Mouse (Mus musculus) cerebellum, adult 11-12 months (tissue): ENCODE results near the gene Cox4i2.
A peak's percentile ranks its signal among the peaks of the same experiment; 100 is the strongest.

Experiments used
- DNase-seq: peaks from one replicate; pipeline ENCODE4 v3.0.0; 2022

The Cox4i2 gene

DNA sequence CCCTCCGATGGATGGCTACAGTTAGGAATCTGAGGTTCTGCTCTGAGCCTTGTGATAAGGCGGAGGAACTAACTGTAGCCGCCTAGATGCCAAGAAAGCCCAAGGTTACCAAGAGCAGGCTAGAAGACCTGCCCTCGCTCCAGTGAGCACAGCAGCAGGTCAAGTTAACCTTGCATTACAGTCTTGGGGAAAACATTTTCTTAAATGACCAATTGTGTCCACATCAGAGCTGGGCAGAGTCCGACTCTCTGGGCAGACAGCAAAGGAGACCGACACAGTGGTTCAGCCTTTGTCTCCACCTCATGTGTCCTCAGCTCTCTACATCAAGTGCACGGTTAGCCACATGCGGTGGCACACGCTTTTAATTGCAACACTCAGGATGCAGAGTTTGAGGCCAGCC lies 17.6 kb downstream of the Cox4i2 start:
- DNase-seq = no peak

DNA sequence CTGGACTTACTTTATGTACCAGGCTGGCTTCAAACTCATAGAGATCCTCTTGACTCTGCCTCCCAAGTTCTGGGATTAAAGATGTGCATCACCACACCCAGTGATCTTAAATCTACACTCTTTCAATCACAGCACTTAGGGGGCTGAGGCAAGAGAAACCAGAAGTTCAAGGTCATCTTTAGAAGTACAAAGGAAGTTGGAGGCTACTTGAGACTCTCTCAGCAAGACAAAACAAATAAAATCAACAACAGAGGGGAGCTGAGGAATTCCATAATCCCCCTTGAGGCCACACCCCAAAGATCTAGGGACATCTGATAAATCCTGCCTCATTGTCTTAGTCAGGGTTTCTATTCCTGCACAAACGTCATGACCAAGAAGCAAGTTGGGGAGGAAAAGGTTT lies 18.3 kb downstream of the Cox4i2 start:
- DNase-seq = no peak

DNA sequence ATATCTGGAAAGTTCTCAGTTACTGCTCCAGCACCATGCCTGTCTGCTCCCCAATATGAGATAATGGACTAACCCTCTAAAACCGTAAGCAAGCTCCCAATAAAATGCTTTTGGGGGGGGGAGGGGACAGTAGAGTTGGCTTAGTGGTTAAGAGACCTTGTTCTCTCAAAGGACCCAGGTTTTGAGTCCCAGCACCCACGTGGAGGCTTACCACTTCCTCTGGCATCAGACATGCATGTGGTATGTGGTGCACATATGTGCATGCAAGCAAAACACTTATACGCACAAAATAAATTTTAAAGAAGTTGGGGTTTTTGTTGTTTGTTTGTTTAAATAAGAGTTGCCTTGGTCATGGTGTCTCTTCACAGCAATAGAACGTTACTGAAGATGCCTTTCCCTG lies 21.4 kb downstream of the Cox4i2 start:
- DNase-seq = no peak

DNA sequence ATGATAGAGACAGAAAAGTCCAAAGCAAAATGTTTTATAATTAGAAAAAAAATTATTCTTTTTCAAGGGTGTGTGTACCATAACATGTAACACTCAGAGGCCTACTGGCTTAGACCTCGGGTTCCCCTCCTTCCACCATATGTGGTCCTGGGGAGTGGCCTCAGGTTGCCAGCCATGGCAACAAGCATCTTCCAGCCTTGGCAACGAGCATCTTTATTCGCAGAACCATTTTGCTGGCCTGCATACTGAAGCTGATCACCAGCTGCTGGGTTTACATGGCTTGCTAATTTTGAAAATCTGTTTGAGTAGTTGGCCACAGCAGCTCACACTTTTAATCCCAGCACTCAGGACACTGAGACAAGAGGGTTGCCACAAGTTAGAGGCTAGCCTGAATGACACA lies 22.0 kb downstream of the Cox4i2 start:
- no peak for DNase-seq

DNA sequence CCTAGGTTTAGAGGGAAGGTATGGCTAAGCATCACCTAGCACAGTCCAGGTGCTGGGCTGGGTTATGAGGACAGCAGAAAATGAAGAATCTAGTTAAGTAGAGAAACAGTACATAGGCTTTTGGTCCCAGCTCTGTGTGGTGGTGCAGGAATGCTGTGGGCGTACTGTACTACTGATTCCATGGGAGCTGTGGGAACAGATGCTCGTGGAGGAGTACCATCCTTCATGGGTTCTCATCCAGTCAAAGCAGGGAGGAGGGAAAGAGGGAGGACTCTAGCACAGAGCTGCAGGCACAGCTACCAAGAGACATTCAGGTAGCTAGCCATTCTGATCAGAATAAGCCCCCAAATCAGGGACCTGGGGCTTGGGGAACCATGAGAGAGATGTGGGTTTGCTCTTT lies 22.5 kb downstream of the Cox4i2 start:
- no peak for DNase-seq

DNA sequence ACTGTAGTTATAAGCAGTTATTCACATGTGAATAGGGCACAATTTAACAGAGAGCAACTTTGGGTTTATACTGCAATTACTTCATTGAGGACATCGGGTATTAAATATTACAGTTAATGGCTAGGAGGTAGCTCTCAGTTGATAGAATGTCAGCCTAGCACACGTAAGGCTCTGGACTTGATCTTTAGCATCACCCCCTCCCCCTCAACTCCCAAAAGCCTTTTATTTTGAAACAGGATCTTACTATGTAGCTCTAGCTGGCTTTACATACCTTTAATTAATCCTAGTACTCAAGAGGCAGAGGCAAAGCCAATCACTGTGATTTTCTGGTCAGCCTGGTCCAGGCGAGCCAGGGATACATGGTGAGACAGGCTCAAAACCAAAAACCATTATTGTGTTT lies 23.1 kb downstream of the Cox4i2 start:
- no peak for DNase-seq

DNA sequence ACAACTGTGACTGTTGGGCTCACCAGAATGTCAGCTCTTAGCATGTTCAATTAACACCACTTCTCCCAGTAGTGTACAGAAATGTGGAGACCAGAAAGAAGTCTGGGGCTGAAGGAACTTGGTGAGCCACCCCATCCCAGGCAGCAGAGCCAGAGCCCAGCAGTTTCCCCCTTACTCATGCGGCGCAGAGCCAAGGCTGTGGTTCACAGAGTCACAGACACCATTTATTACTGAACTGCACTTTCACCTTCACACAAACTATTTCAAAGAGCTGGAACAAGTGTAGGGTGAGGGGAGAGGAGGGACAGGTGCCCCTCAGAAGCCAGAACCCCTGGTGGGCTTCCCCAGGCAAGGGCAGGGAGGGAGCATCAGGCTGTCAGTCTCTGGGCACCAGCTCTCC lies 26.5 kb downstream of the Cox4i2 start:
- DNase-seq = peak; percentile 32

DNA sequence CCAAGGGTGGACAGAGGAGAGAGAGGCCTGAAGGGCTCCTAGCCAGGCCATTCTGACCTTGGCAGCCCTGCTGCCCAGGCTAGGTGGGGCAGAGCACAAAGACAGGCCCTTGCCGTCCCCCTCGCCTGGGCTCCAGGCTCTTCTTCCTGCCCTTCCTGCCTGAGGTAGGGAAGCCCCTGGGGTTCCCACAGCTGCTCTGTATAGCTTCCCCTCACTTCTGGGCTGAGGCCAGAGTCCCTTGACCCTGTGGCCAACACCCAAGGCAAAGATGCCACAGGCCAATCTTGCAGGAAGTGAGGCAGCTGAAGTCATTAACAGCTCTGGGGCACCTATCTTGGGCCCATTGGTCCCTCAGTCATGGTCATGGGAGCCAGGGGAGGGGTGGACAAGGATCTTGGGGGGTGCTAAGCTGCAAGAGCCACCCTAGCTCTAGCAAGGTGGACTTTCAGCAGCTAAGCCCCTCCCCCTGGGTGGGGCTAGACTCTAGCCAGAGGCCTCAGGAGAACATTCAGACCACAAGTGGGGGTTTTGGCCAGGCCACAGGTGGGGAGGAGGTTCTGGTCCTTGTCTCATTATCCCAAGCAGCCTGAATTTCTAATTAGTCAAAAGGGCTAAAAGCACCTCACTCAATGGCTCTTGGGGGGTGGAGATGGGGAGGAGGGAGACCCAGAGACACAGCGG lies 27.2 kb downstream of the Cox4i2 start:
- DNase-seq = peak; percentile 49

DNA sequence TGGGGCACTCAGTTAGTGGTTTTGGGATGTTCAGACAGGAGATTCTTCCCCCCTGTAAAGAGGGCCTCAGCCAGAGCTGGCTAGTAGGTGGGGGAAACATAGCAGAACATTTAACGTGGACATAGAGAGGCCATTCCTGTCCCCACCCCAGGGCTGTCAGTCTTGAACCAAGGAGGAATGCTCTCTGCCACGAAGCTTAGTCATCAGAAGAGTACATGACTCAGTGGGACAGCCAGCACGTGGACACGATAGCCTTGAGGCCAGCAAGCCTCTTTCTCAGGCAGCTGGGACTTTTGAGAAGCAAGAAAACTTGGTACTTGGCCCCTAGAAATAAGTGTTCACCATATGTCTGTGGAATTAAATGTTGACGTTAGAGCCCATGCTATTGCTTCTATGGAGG lies 28.7 kb downstream of the Cox4i2 start:
- no peak for DNase-seq

DNA sequence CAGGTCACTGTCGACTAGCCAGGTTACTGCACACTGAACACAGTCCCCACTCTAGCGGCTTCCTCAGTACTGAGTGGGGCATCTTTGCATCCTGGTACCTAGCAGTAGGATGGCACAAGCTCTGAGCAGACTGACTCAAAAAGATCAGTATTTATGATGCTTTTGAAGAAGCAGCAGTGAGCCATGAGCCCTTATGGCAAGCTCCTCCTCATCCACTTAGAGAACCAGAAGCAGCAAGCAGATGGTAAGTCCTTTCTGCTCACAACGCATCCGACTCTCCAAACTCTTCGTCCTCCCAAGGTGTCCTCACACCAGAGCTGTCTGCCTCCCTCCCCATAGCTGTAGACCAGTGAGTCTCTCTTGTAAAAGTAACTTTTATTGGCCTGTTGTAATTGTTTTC lies 29.3 kb downstream of the Cox4i2 start:
- no peak for DNase-seq

DNA sequence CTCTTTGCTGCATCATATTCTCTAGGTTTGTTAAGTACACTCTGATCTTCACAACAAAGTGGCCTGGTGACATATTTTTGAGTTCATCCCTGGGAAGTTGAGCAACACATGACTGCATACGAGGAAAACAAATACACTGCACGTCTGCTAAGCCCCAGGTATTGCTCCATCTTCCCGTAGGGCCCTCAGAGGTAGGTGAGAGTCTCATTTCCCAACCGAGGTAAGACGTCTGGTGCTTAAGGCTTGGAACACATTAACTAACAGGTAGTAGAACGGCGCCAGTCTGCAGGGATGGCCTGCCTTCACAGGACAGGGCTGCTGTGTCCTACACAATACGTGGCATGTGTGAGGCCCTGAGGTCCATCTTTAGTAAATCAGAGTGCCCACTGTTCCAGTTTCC lies 30.7 kb downstream of the Cox4i2 start:
- no peak for DNase-seq

DNA sequence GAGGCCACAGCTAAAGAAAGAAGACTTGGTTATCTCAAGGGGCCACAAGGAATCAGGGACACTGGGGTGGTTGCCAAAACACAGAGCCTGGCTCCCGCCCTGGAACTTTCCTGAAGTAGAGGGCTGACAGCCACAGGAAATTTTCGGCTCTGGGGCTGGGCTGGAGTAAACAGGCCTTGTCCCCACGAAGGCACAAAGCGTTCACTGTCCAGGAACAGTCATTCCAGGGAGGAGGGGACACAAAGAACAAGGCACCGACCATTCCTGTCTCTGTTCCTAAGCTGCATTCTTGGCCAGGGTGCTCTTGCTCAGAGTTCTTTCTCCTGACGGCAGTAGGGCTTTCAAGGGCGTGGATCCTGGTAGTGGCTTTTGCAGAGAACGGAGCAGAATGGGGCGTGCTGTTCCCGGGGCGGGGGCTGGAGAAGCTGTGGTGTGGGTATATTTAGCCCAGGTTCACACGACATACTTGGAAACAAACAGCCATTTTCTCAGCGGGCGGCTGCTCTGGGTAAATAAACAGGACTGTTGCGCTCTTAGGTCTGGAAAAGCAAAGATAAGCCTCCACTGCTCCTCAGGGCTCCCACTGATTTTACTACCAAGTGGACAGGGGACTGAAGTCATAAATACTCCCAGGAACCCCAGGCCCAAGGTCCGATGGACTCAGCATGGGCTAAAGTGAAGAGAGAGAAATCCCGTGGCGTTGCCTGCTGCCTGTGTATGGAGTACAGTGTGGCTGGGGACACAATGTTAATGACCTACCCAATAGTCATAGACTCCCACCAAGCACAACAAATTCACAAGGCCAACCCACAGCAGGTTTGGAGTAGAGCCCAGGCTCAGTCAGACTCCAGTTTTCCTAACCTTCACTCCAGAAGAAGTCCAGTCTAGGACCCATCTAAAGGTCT lies 31.7 kb downstream of the Cox4i2 start:
- peak; percentile 85 for DNase-seq

DNA sequence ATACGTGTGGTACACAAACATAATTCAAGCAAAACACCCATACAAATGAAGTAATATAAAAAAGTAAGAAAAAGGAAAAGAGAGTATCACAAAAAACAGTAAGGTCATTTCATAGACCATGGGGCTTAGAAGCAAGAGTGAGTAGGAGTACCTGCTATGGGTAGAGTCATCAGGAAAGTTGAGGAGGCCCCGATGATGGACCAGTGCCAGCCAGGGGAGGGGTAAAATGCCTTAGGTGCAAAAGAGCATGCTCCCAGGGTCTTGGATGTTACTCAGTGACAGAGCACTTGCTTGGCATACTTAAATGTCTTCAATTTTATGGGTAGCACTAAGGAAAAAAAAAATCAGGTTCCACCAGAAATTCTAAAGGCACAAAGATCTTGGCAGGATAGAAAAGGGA lies 33.2 kb downstream of the Cox4i2 start:
- DNase-seq = peak; percentile 45

DNA sequence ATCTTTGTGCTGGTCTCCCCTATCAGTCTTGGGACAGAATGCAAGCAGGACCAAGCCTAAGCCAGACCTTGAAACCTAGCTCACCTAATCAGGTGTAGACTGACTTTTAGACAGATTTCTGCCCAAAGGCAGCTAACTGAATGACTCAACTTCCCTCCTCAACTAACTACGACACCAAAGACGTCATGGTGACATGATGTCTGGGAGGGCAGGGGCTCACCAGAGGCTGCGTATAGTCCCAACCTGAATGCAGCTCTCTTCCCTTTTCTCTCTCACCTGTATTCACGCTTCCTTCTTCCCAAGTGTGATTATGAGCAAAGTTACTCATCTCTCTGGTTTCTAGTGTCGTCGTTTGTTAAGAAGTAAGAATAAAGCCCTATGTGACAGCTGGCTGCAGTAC lies 33.6 kb downstream of the Cox4i2 start:
- DNase-seq = no peak

DNA sequence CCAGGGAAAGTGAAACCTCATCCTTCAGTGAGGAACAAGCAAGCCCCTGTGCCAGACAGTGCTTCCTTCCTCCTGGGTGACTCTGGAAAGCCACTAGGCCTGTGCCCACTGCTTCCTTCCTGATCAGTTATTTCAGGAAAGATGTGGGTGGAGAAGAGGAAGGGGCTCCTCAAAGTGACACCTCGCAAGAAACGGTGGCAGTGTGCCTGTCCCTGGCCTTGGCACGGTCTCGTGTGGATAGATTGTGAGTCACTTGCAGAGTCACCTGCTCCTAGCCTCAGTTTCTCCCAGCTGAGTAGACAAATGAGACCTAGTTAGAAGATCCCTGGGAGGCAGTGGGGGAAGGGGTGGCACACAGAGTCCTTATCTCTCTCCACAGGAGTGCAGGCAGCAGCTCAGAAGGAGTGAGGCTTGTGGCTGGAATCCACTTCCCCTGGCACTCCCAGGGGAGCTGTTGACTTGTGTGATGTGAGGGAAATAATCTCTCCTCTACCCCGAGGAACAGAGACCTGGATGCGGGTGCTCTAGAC lies 35.0 kb downstream of the Cox4i2 start:
- peak; percentile 61 for DNase-seq

DNA sequence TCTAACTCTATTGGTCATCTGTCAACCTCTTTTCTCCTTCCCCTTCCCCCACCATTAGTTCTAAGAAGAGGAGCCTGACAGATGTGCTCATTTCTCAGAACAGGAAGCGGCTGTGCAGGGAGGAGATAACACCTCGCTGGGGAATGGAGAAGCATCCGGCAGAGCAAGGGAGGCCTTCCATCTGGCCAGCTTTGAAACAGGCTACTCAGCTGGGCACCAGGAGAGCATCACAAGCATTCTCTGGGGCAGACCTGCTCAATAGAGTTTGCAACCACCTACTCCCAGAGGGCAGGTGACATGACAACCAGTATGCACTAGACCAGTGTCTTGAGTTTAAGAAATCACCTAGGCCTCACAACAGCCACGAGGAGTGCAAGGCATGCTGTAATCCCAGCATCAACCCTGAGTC lies 35.6 kb downstream of the Cox4i2 start:
- no peak for DNase-seq

DNA sequence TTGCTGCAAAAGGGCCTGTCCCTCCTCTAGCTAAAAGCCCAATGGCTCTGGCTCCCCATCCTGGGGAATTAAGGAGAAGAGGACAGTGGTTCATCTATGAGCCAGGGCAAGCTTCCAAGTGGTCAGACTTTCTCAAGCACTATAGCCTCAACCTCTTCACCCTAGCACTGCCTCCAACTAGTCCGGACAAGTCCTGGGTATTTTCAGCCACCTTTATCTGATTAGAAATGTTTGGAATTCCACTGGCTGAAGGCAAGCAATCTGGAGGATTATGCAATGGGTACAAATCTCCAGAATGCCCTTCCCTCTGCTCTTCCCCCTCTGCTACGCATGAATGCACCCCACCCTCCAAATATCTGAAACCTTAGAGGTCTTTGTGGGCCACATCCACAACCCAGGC lies 38.5 kb downstream of the Cox4i2 start:
- no peak for DNase-seq

DNA sequence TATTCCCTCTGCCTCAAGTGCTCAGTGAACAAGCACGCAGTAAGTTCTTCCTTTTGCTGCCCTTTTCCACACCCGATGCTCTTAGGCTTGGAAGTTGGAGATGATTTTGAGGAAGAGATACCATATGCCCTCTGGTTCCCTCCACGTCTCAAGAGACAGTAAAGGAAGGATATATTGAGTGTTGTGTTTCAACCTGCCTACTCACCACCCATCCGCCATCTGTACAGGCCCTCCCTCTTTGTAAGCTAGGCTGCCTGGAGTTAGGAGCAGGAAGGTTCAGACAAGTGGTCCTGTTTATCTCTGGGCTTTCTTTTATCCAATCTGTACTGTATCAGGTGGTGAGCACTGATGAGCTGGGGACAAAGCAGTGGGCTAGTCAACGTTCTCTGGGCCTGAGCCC lies 39.4 kb downstream of the Cox4i2 start:
- DNase-seq = no peak

DNA sequence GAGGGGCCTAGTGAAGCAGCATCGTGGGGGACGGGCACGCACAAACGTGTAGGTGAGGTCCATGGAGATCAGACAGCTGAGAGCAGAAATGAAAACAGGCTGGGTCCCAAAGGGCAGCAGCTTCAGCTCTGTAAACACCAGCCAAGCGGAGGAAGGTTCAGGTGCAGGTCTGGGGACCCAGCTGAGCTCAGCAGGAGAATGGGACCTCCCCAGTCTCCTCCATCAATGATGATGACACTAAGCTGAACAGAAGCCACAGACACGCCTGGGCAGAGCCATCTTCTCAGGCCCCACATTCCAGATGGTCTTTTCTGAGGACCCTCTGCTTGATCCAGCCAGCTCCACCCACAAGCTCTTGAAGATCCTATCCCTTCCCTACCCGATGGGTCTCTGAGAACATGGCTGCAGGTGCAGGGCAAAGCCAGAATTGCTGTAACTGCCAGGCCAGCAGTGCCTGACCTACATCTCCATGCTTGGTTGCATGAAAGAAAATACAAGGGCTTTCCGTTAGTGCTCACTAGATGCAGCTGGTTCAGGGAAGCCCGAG lies 40.4 kb downstream of the Cox4i2 start:
- peak; percentile 41 for DNase-seq

DNA sequence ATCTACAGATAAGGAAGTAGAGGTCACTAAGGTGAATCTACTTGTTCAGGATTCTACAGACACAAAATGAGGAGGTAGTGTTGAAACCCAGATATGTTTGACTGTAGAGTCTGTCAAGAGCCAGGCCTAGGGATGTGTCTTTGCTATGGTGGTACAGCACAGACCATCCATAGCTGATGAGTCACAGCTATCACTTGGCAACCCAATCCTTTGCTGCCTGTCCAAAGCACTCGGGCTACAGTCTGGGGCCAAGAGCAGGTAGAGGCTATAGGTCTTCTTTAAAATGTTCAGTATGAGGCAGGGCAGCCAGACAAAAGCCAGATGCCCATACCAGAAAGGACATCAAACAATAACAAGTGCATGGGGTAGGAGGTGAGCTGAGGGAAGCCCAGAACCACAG lies 43.6 kb downstream of the Cox4i2 start:
- DNase-seq = no peak

DNA sequence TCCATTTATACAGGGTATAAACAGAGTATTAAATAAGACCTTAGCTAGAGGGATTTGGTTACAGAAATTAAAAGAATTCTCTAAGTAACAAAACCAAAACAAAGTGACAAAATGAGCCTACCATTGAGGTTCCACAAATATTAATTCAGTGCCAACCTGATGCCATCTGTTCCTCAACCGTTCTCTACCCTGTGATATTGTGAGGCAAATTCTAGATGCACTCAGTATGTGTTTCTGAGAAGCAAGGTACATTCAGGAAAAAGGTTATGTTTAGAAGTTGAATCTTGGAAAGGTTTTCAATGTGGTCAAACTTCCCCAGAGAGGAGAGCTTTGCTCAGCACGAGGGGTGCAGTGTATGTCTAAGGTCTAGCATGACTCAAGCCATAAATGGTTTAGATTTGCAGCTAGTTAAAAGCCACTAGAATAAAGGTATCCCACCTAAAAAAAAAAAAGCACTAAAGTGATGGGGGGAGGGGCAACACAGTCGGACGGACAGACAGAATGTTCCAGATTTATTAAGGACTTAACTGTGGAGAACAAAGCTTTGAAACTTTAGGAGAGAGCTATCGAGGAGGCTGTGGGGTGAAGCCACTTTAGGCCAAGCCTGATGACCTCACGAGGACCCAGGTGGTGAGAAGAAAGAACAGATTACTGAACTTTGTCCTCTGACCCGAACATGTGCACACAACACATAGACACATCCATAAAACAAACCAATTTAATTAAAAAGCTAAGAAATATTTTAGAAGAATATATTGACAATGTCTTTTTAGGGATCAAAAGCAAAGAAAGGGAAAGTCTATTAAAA lies 46.2 kb downstream of the Cox4i2 start:
- no peak for DNase-seq

DNA sequence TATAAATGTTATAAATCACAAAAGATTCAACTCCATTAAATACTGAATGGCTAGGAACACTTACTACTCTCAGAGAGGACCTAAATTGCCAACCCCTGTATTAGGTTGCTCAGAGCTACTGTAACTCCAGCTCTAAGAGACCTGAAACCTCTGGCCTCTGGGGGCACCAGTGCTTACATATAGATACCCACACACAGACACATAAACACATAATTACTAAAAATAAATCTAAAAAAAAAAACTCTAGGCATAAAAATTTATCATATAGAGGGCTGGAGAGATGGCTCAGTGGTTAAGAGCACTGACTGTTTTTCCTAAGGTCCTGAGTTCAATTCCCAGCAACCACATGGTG lies 46.8 kb downstream of the Cox4i2 start:
- no peak for DNase-seq

DNA sequence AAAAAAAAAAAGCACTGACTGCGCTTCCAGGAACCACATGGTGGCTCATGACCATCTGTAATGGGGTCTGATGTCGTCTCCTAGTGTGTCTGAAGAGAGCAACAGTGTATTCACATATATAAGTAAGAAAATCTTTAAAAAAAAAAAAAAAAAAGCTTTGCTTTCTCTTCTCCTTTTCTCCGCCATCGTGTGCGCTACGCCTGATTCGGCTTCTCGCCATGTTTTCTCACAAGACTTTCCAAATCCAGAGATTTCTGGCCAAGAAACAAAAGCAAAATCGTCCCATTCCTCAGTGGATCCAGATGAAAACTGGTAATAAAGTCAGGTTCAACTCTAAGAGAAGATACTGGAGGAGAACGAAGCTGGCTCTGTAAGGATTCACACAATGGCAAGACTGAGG lies 48.3 kb downstream of the Cox4i2 start:
- DNase-seq = no peak
